Mouse (Mus musculus): ENCODE measurements at regions not wholly inside any gene's neighbourhood (a gene's known extent, or its start where the extent isn't known, plus 50 kb on each side); places are given as distances from the start of the nearest gene placed in this dataset.

- H3K27ac ChIP-seq (ENCODE audit: low read length) = no peak overlapping the region
- no peaks in the 10 kb centered on the region for H3K4me1 ChIP-seq (ENCODE audit: insufficient read depth, low read depth, low read length)
- 50% methylated on average over 8 of the region's 8 CpGs for WGBS
- no peak overlapping the region for H3K4me2 ChIP-seq (replicated peaks; ENCODE audit: low read depth, low read length)
- no peak for ATAC-seq
- H3K27me3 ChIP-seq (replicated peaks; ENCODE audit: insufficient read depth, low read length) = no peaks in the 10 kb centered on the region
- no peaks in the 10 kb centered on the region for H3K9me3 ChIP-seq (ENCODE audit: low read length)
- H3K9ac ChIP-seq (replicated peaks; ENCODE audit: low read depth) = no peak overlapping the region
- no peak for TF ChIP-seq CTCF (IDR thresholded peaks at IDR 0.05)
- TF ChIP-seq EP300 (IDR thresholded peaks at IDR 0.05) = no peak
- no peaks in the 10 kb centered on the region for H3K36me3 ChIP-seq (ENCODE audit: insufficient read depth, low read length)
- no peak overlapping the region for H3K4me3 ChIP-seq (ENCODE audit: low read depth, low read length)
- DNase-seq (ENCODE audit: low spot score) = no peak
These were observed 131.6 kb upstream of the Atxn1 start for GRCm38 (mm10) chr13:46096416-46096815.

- Histone ChIP-seq H3K4me3 (ENCODE audit: low read depth, low read length) (no peak overlapping the region), H3K4me1 (ENCODE audit: insufficient read depth, low read depth, low read length) (no peaks in the 10 kb centered on the region), H3K4me2 (replicated peaks; ENCODE audit: low read depth, low read length) (no peak overlapping the region), H3K27me3 (replicated peaks; ENCODE audit: insufficient read depth, low read length) (no peaks in the 10 kb centered on the region), H3K9ac (replicated peaks; ENCODE audit: low read depth) (no peak overlapping the region), H3K27ac (ENCODE audit: low read length) (no peak overlapping the region), H3K36me3 (ENCODE audit: insufficient read depth, low read length) (no peaks in the 10 kb centered on the region), H3K9me3 (ENCODE audit: low read length) (no peaks in the 10 kb centered on the region)
- DNase-seq (ENCODE audit: low spot score) (no peak), ATAC-seq (no peak)
- 73% methylated on average over 3 of the region's 3 CpGs for WGBS
- TF ChIP-seq CTCF (IDR thresholded peaks at IDR 0.05) (no peak), EP300 (IDR thresholded peaks at IDR 0.05) (no peak)
These were observed 128.0 kb upstream of the Atxn1 start for GRCm38 (mm10) chr13:46092787-46093186.

GRCm38 (mm10) chr13:46091109-46091508 is 126.3 kb upstream of the Atxn1 start:
- WGBS = 65% methylated on average over 5 of the region's 5 CpGs
- Histone ChIP-seq H3K27me3 (replicated peaks; ENCODE audit: insufficient read depth, low read length) (no peaks in the 10 kb centered on the region), H3K9me3 (ENCODE audit: low read length) (no peaks in the 10 kb centered on the region)

GRCm38 (mm10) chr13:46088237-46088636 is 123.4 kb upstream of the Atxn1 start:
- H3K27ac ChIP-seq (ENCODE audit: low read length) = no peak overlapping the region
- WGBS = 88% methylated on average over 3 of the region's 3 CpGs

More at GRCm38 (mm10) chr13:46091109-46091508, 126.3 kb upstream of the Atxn1 start:
- no peak overlapping the region for H3K4me3 ChIP-seq (ENCODE audit: low read depth, low read length)
- H3K36me3 ChIP-seq (ENCODE audit: insufficient read depth, low read length) = no peaks in the 10 kb centered on the region
- no peak for ATAC-seq
- H3K4me2 ChIP-seq (replicated peaks; ENCODE audit: low read depth, low read length) = no peak overlapping the region
- no peak for TF ChIP-seq EP300 (IDR thresholded peaks at IDR 0.05)
- TF ChIP-seq CTCF (IDR thresholded peaks at IDR 0.05) = no peak
- H3K27ac ChIP-seq (ENCODE audit: low read length) = no peak overlapping the region
- no peak overlapping the region for H3K9ac ChIP-seq (replicated peaks; ENCODE audit: low read depth)
- H3K4me1 ChIP-seq (ENCODE audit: insufficient read depth, low read depth, low read length) = no peaks in the 10 kb centered on the region
- DNase-seq (ENCODE audit: low spot score) = no peak

GRCm38 (mm10) chr13:46087663-46088062 is 122.9 kb upstream of the Atxn1 start:
- Histone ChIP-seq H3K4me3 (ENCODE audit: low read depth, low read length) (no peak overlapping the region), H3K27ac (ENCODE audit: low read length) (no peak overlapping the region), H3K4me1 (ENCODE audit: insufficient read depth, low read depth, low read length) (no peaks in the 10 kb centered on the region), H3K4me2 (replicated peaks; ENCODE audit: low read depth, low read length) (no peak overlapping the region), H3K27me3 (replicated peaks; ENCODE audit: insufficient read depth, low read length) (no peaks in the 10 kb centered on the region), H3K9me3 (ENCODE audit: low read length) (no peaks in the 10 kb centered on the region), H3K9ac (replicated peaks; ENCODE audit: low read depth) (no peak overlapping the region), H3K36me3 (ENCODE audit: insufficient read depth, low read length) (no peaks in the 10 kb centered on the region)
- ATAC-seq = no peak
- no peak for DNase-seq (ENCODE audit: low spot score)
- TF ChIP-seq CTCF (IDR thresholded peaks at IDR 0.05) (no peak), EP300 (IDR thresholded peaks at IDR 0.05) (no peak)
- WGBS = 90% methylated on average over 4 of the region's 4 CpGs

More at GRCm38 (mm10) chr13:46088237-46088636, 123.4 kb upstream of the Atxn1 start:
- no peak for TF ChIP-seq EP300 (IDR thresholded peaks at IDR 0.05)
- 0 out of 2 replicates have a peak, but pooled peaks have one; percentile 13 for TF ChIP-seq CTCF (IDR thresholded peaks at IDR 0.05)
- H3K27me3 ChIP-seq (replicated peaks; ENCODE audit: insufficient read depth, low read length) = no peaks in the 10 kb centered on the region
- no peak overlapping the region for H3K9ac ChIP-seq (replicated peaks; ENCODE audit: low read depth)
- no peak for ATAC-seq
- no peak overlapping the region for H3K4me3 ChIP-seq (ENCODE audit: low read depth, low read length)
- no peaks in the 10 kb centered on the region for H3K36me3 ChIP-seq (ENCODE audit: insufficient read depth, low read length)
- no peak overlapping the region for H3K4me2 ChIP-seq (replicated peaks; ENCODE audit: low read depth, low read length)
- H3K4me1 ChIP-seq (ENCODE audit: insufficient read depth, low read depth, low read length) = no peaks in the 10 kb centered on the region
- DNase-seq (ENCODE audit: low spot score) = no peak
- no peaks in the 10 kb centered on the region for H3K9me3 ChIP-seq (ENCODE audit: low read length)

- no peak overlapping the region for H3K4me3 ChIP-seq (ENCODE audit: low read depth, low read length)
- H3K27me3 ChIP-seq (replicated peaks; ENCODE audit: insufficient read depth, low read length) = no peaks in the 10 kb centered on the region
- DNase-seq (ENCODE audit: low spot score) (no peak), ATAC-seq (no peak)
- no peak overlapping the region for H3K4me2 ChIP-seq (replicated peaks; ENCODE audit: low read depth, low read length)
- H3K9me3 ChIP-seq (ENCODE audit: low read length) = no peaks in the 10 kb centered on the region
- no peaks in the 10 kb centered on the region for H3K36me3 ChIP-seq (ENCODE audit: insufficient read depth, low read length)
- no peak overlapping the region for H3K9ac ChIP-seq (replicated peaks; ENCODE audit: low read depth)
- no peaks in the 10 kb centered on the region for H3K4me1 ChIP-seq (ENCODE audit: insufficient read depth, low read depth, low read length)
- TF ChIP-seq EP300 (IDR thresholded peaks at IDR 0.05) (no peak), CTCF (IDR thresholded peaks at IDR 0.05) (0 out of 2 replicates have a peak, but pooled peaks have one; percentile 5)
- no peak overlapping the region for H3K27ac ChIP-seq (ENCODE audit: low read length)
- WGBS = 69% methylated on average over 6 of the region's 6 CpGs
These were observed 112.1 kb upstream of the Atxn1 start for GRCm38 (mm10) chr13:46076879-46077278.

- TF ChIP-seq EP300 (IDR thresholded peaks at IDR 0.05) (no peak), CTCF (IDR thresholded peaks at IDR 0.05) (no peak)
- H3K4me1 ChIP-seq (ENCODE audit: insufficient read depth, low read depth, low read length) = no peaks in the 10 kb centered on the region
- H3K4me3 ChIP-seq (ENCODE audit: low read depth, low read length) = no peak overlapping the region
- no peaks in the 10 kb centered on the region for H3K9me3 ChIP-seq (ENCODE audit: low read length)
- no peak overlapping the region for H3K4me2 ChIP-seq (replicated peaks; ENCODE audit: low read depth, low read length)
- no peaks in the 10 kb centered on the region for H3K27me3 ChIP-seq (replicated peaks; ENCODE audit: insufficient read depth, low read length)
- WGBS = 85% methylated on average over 4 of the region's 4 CpGs
- no peak overlapping the region for H3K9ac ChIP-seq (replicated peaks; ENCODE audit: low read depth)
- H3K27ac ChIP-seq (ENCODE audit: low read length) = no peak overlapping the region
- ATAC-seq (no peak), DNase-seq (ENCODE audit: low spot score) (no peak)
- no peaks in the 10 kb centered on the region for H3K36me3 ChIP-seq (ENCODE audit: insufficient read depth, low read length)
These were observed 106.9 kb upstream of the Atxn1 start for GRCm38 (mm10) chr13:46071670-46072069.

Data from lung, postnatal 0 days (tissue).